Mouse (Mus musculus): Measurements from ENCODE around the gene Cc2d1b. TPM values are rescaled to one million over a fixed set of nuclear protein-coding genes. Genes with fewer than 3 reads are reported as not detected.

Cc2d1b gene
- total RNA-seq (2021): 10 to 100 TPM; 64.0 to 70.8 TPM
- long read RNA-seq, experiment 1, transcript Cc2d1b-201 (25 exons, 3,303 nt): major isoform, 16 of 47 reads
- long read RNA-seq, experiment 1, partial matches to known transcripts: 14 of 47 reads
- long read RNA-seq, experiment 1, other reads (novel, unspliced or antisense): 17 of 47 reads
- long read RNA-seq, experiment 2, transcript Cc2d1b-201 (25 exons, 3,303 nt): major isoform, 58 of 100 reads
- long read RNA-seq, experiment 2, partial matches to known transcripts: 23 of 100 reads
- long read RNA-seq, experiment 2, other reads (novel, unspliced or antisense): 19 of 100 reads

GRCm38 (mm10) chr4:108619587-108620341 is at the start of gene Cc2d1b:
Gene Cc2d1b (plus strand): TSS chr4:108619940.
- DNase-seq (ENCODE audit: low spot score in 2 of 2): peak; percentile 64 to 73

- no peak for DNase-seq (ENCODE audit: low spot score in 2 of 2)
Measured at GRCm38 (mm10) chr4:108572644-108573043, 47.1 kb upstream of the Cc2d1b start.

- peak; percentile 88 to 96 for DNase-seq (ENCODE audit: low spot score in 2 of 2)
Measured at GRCm38 (mm10) chr4:108578840-108579742, 40.6 kb upstream of the Cc2d1b start, which contains the start of the genes Prpf38a and Orc1. Gene Prpf38a (minus strand): TSS chr4:108579336. Gene Orc1 (plus strand): TSS chr4:108579423.

GRCm38 (mm10) chr4:108579743-108580411 is 39.9 kb upstream of the Cc2d1b start:
- no peak for DNase-seq (ENCODE audit: low spot score in 2 of 2)

- no peak for DNase-seq (ENCODE audit: low spot score in 2 of 2)
Measured at GRCm38 (mm10) chr4:108593376-108593775, 26.4 kb upstream of the Cc2d1b start.

- no peak for DNase-seq (ENCODE audit: low spot score in 2 of 2)
Measured at GRCm38 (mm10) chr4:108595785-108596184, 24.0 kb upstream of the Cc2d1b start.

GRCm38 (mm10) chr4:108598306-108598705 is 21.4 kb upstream of the Cc2d1b start:
- no peak for DNase-seq (ENCODE audit: low spot score in 2 of 2)

GRCm38 (mm10) chr4:108601870-108602269 is 17.9 kb upstream of the Cc2d1b start:
- no peak for DNase-seq (ENCODE audit: low spot score in 2 of 2)

GRCm38 (mm10) chr4:108608651-108609050 is 11.1 kb upstream of the Cc2d1b start:
- DNase-seq (ENCODE audit: low spot score in 2 of 2): no peak

GRCm38 (mm10) chr4:108610935-108611334 is 8.8 kb upstream of the Cc2d1b start:
- no peak for DNase-seq (ENCODE audit: low spot score in 2 of 2)

GRCm38 (mm10) chr4:108618586-108618985 is 1.2 kb upstream of the Cc2d1b start:
- DNase-seq (ENCODE audit: low spot score in 2 of 2): no peak

GRCm38 (mm10) chr4:108619165-108619564 is 575 bp upstream of the Cc2d1b start:
- DNase-seq (ENCODE audit: low spot score in 2 of 2): no peak

GRCm38 (mm10) chr4:108620536-108620935 is 796 bp downstream of the Cc2d1b start:
- no peak for DNase-seq (ENCODE audit: low spot score in 2 of 2)

- DNase-seq (ENCODE audit: low spot score in 2 of 2): no peak
Measured at GRCm38 (mm10) chr4:108621504-108621903, 1.8 kb downstream of the Cc2d1b start.

GRCm38 (mm10) chr4:108627066-108627465 is 7.3 kb downstream of the Cc2d1b start:
- DNase-seq (ENCODE audit: low spot score in 2 of 2): no peak

- no peak for DNase-seq (ENCODE audit: low spot score in 2 of 2)
Measured at GRCm38 (mm10) chr4:108629363-108629880, 9.7 kb downstream of the Cc2d1b start.

- no peak for DNase-seq (ENCODE audit: low spot score in 2 of 2)
Measured at GRCm38 (mm10) chr4:108630096-108630495, 10.4 kb downstream of the Cc2d1b start.

- no peak for DNase-seq (ENCODE audit: low spot score in 2 of 2)
Measured at GRCm38 (mm10) chr4:108631616-108632015, 11.9 kb downstream of the Cc2d1b start.

- no peak for DNase-seq (ENCODE audit: low spot score in 2 of 2)
Measured at GRCm38 (mm10) chr4:108633703-108634102, 14.0 kb downstream of the Cc2d1b start.

- DNase-seq (ENCODE audit: low spot score in 2 of 2): no peak
Measured at GRCm38 (mm10) chr4:108634696-108635095, 15.0 kb downstream of the Cc2d1b start.

All from adrenal gland, postnatal 4 days (tissue).